8 mouse cellular contexts compared by ENCODE assay signal in the genomic region with DNA sequence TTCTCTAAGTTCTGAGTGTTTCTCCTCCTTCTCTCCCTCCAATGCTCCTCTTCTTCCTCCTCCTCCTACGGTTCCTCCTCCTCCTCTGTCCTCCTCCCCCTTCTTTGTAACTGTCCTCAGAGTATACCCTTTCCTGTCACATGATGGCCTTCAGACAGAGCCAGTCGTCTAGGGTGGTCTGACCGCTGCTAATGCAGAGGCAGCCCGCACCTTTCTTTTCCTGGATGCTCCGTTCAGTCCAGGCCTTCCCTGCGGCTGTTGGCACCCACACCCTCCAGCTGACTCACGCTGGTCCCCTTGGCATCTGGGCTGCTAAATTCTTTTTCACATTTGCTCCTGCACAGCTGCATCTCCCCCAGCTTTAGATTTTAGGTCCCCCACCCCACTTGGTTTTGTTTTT. TPM values are rescaled to one million over a fixed set of nuclear protein-coding genes. Genes with fewer than 3 reads are reported as not detected.
DNase-seq lines count a peak whose midpoint lies in the region; ATAC-seq lines count a peak whose summit lies in the region.

No protein-coding gene starts in this region.

- no peaks in the 10 kb centered on the region for H3K9me3 ChIP-seq in forebrain, embryonic 11.5 days (ENCODE audit: control insufficient read depth, low read length)
- no peaks in the 10 kb centered on the region for H3K9me3 ChIP-seq in hindbrain, embryonic 12.5 days (replicated peaks)

- H3K4me1 ChIP-seq in forebrain, embryonic 11.5 days (replicated peaks; ENCODE audit: control insufficient read depth, insufficient read depth, low read length) = peaks cover 18% of the 10 kb centered on the region
- H3K4me1 ChIP-seq in hindbrain, embryonic 12.5 days = peaks cover 23% of the 10 kb centered on the region

- peak overlapping the region; percentile 16; the same call in 1 of the 2 replicates for H3K9ac ChIP-seq in forebrain, embryonic 11.5 days (ENCODE audit: low read length)
- no peak overlapping the region for H3K9ac ChIP-seq in hindbrain, embryonic 12.5 days

- WGBS in forebrain, embryonic 11.5 days = 32% methylated on average over 7 of the region's 7 CpGs
- 20% methylated on average over 7 of the region's 7 CpGs for WGBS in hindbrain, embryonic 12.5 days

- H3K36me3 ChIP-seq in forebrain, embryonic 11.5 days (ENCODE audit: control insufficient read depth, insufficient read depth, low read length) = no peaks in the 10 kb centered on the region
- H3K36me3 ChIP-seq in hindbrain, embryonic 12.5 days = no peaks in the 10 kb centered on the region

- peak; percentile 96 for DNase-seq in 3T3-L1 (ENCODE audit: low read depth, low spot score)
- peak; percentile 90 for DNase-seq in Muller cell, postnatal 12 days (ENCODE audit: inconsistent ontology term)
- DNase-seq in forebrain, embryonic 11.5 days (ENCODE audit: low spot score) = no peak
- peak; percentile 50 for DNase-seq in lung, postnatal 25 days (ENCODE audit: low spot score)
- DNase-seq in spleen, adult 18-20 months = no peak
- no peak for DNase-seq in left cerebral cortex, adult 18-20 months (ENCODE audit: low spot score in 2 of 2)
- DNase-seq in right cerebral cortex, adult 18-20 months = no peak

- no peak overlapping the region for H3K4me2 ChIP-seq in forebrain, embryonic 11.5 days (ENCODE audit: low read depth, low read length, severe bottlenecking)
- H3K4me2 ChIP-seq in hindbrain, embryonic 12.5 days (replicated peaks) = 0 out of 2 replicates have a peak overlapping the region, but pooled peaks have one; percentile 13

- no peaks in the 10 kb centered on the region for H3K27me3 ChIP-seq in forebrain, embryonic 11.5 days (ENCODE audit: control insufficient read depth, insufficient read depth, low read length)
- H3K27me3 ChIP-seq in hindbrain, embryonic 12.5 days = no peaks in the 10 kb centered on the region

- no peak overlapping the region for H3K4me3 ChIP-seq in forebrain, embryonic 11.5 days (ENCODE audit: low read depth, low read length)
- no peak overlapping the region for H3K4me3 ChIP-seq in hindbrain, embryonic 12.5 days

- H3K27ac ChIP-seq in forebrain, embryonic 11.5 days (ENCODE audit: low read depth, low read length) = peak overlapping the region; percentile 20
- H3K27ac ChIP-seq in hindbrain, embryonic 12.5 days = peak overlapping the region; percentile 79

- no peak; the same call in 1 of the 2 replicates for ATAC-seq in forebrain, embryonic 11.5 days (replicated peaks; ENCODE audit: low FRiP score)
- 0 out of 2 replicates have a peak, but pooled peaks have one; percentile 13 for ATAC-seq in hindbrain, embryonic 12.5 days (ENCODE audit: low FRiP score)

RNA-seq across cellular contexts. Expression of a gene that starts 9.8 kb away (rescaled TPM):
- 0.40 TPM in 1 of 2 replicates, not detected in the other for polyA plus RNA-seq in forebrain, embryonic 11.5 days (2014; fragmentation: Nextera tagmentation; extraction: Ambion mirVana)
- polyA plus RNA-seq in hindbrain, embryonic 12.5 days (2016; fragmentation: Nextera tagmentation; extraction: Ambion mirVana) = not detected in 2 replicates
- under 1 TPM in 1 of 2 experiments, not detected in 1; 0.49 TPM for total RNA-seq in left cerebral cortex, adult 18-20 months (2021)

RNA-seq across cellular contexts. Expression of a gene that starts 33.0 kb away (rescaled TPM):
- polyA plus RNA-seq in forebrain, embryonic 11.5 days (2014; fragmentation: Nextera tagmentation; extraction: Ambion mirVana) = 10.1 and 10.4 TPM in 2 replicates
- polyA plus RNA-seq in hindbrain, embryonic 12.5 days (2016; fragmentation: Nextera tagmentation; extraction: Ambion mirVana) = 8.9 and 9.5 TPM in 2 replicates
- 100 to 1,000 TPM; 121 to 123 TPM for total RNA-seq in left cerebral cortex, adult 18-20 months (2021)

RNA-seq across cellular contexts. Expression of a gene that starts 52.0 kb away (rescaled TPM):
- polyA plus RNA-seq in forebrain, embryonic 11.5 days (2014; fragmentation: Nextera tagmentation; extraction: Ambion mirVana) = 355 and 371 TPM in 2 replicates
- 552 and 643 TPM in 2 replicates for polyA plus RNA-seq in hindbrain, embryonic 12.5 days (2016; fragmentation: Nextera tagmentation; extraction: Ambion mirVana)
- 10 to 100 TPM; 81.2 to 81.9 TPM for total RNA-seq in left cerebral cortex, adult 18-20 months (2021)

Comparison
In these comparisons a context has a peak if more than half of its experiments do, and no peak if none do; other contexts are left out.
1. DNase-seq: peak in 3T3-L1 (single experiment), Muller cell, postnatal 12 days (single experiment) and lung, postnatal 25 days (single experiment); none in forebrain, embryonic 11.5 days (single experiment), spleen, adult 18-20 months (0 of 2), left cerebral cortex, adult 18-20 months (0 of 2) and right cerebral cortex, adult 18-20 months (single experiment).